Mouse (Mus musculus) stomach, embryonic 16.5 days (tissue): Measurements from ENCODE around the gene F830045P16Rik. TPM values are rescaled to one million over a fixed set of nuclear protein-coding genes. Genes with fewer than 3 reads are reported as not detected.

ENCODE experiments used
- ATAC-seq: fragments of 200-750 bp; cut with Nextera tagmentation; 2 replicates; pipeline ENCODE4 v1.8.0; 2017; ENCODE audit warnings: moderate number of reproducible peaks, moderate TSS enrichment; ENCODE audit not compliant: insufficient read depth, low FRiP score
- H3K27ac ChIP-seq: fragments of 300-500 bp; sonication (generic); 2 replicates; pipeline ENCODE4 v1.5.1; 2014; ENCODE audit warnings: low read length
- H3K27me3 ChIP-seq: fragments of 300-500 bp; sonication (generic); 2 replicates; pipeline ENCODE4 v1.6.1; 2014; ENCODE audit warnings: low read length, control low read depth, mixed read lengths; ENCODE audit not compliant: control insufficient read depth, insufficient read depth
- H3K36me3 ChIP-seq: fragments of 300-500 bp; sonication (generic); 2 replicates; pipeline ENCODE4 v1.6.1; 2014; ENCODE audit warnings: low read length; ENCODE audit not compliant: control insufficient read depth, insufficient read depth
- H3K4me1 ChIP-seq: fragments of 300-500 bp; sonication (generic); 2 replicates; pipeline ENCODE4 v1.6.1; 2014; ENCODE audit warnings: low read length, control low read depth, mixed read lengths; ENCODE audit not compliant: control insufficient read depth, insufficient read depth
- H3K4me2 ChIP-seq: fragments of 300-500 bp; sonication (generic); 2 replicates; pipeline ENCODE4 v1.6.1; 2014; ENCODE audit warnings: low read depth, low read length, mixed read lengths
- H3K4me3 ChIP-seq: fragments of 300-500 bp; sonication (generic); replicated peaks from 2 replicates; pipeline ENCODE4 v1.5.1; 2014; ENCODE audit warnings: mild to moderate bottlenecking, low read length
- H3K9ac ChIP-seq: fragments of 300-500 bp; sonication (generic); 2 replicates; pipeline ENCODE4 v1.6.1; 2014; ENCODE audit warnings: low read length
- H3K9me3 ChIP-seq: fragments of 300-500 bp; sonication (generic); replicated peaks from 2 replicates; pipeline ENCODE4 v1.6.1; 2016; ENCODE audit warnings: low read length, control low read depth; ENCODE audit not compliant: control insufficient read depth
- WGBS: fragments of 180-500 bp; shearing (Covaris S2); extraction: QIAGEN DNeasy Blood & Tissue Kit; methylation state at CpG from one replicate; pipeline ENCODE4 v1.1.7; 2014; 5-methylcytosine and 5-hydroxymethylcytosine counted together
- polyA plus RNA-seq: library from polyadenylated mRNA; unstranded; fragments of >200 nt; fragmentation: Nextera tagmentation; extraction: Ambion mirVana; gene quantifications from 2 replicates; pipeline ENCODE4 v1.2.1, GENCODE M21; 2015

The F830045P16Rik gene
- polyA plus RNA-seq, 1 experiment from 2014 or later = not detected

DNA sequence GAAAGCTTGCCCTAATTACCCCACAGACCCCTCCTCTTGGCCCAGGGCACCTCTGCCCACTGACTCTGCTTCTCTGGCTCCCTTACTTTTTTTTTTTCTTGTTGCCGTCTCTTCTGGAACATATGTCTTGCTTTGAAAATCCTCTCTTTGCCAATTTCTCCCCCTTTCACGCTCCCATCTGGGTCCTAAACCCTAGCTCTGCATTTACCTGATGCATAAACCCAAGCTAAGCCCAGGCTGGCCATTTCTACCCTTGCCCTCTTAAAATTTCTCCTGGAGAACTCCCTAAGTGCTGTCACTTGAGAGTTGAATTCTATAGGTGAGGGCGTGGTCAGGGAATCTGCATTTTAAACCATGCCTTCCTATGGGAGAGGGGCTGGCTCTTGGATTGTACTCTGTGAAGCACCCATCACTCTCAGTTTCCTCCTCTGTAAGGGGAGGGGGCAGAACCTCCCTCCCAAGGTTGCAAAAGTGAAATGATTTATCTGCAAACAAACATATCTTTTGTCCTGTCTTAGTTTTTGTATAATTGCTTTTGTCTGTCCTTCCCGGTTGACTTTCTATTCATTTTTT is 37.4 kb upstream of the F830045P16Rik start:
- H3K27ac ChIP-seq = no peak overlapping the region
- no peaks in the 10 kb centered on the region for H3K27me3 ChIP-seq
- no peak overlapping the region for H3K4me3 ChIP-seq
- no peak for ATAC-seq
- peaks cover 3% of the 10 kb centered on the region; the same call in 1 of the 2 replicates for H3K4me1 ChIP-seq
- WGBS = 25% methylated on average over 4 of the region's 4 CpGs
- H3K36me3 ChIP-seq = no peaks in the 10 kb centered on the region
- no peak overlapping the region; the same call in 1 of the 2 replicates for H3K4me2 ChIP-seq
- H3K9ac ChIP-seq = no peak overlapping the region
- no peaks in the 10 kb centered on the region for H3K9me3 ChIP-seq

GRCm38 (mm10) chr2:129569556-129569955 is 33.2 kb upstream of the F830045P16Rik start:
- 42% methylated on average over 5 of the region's 5 CpGs for WGBS

GRCm38 (mm10) chr2:129569120-129569519 is 32.7 kb upstream of the F830045P16Rik start:
- Histone ChIP-seq H3K36me3 (no peaks in the 10 kb centered on the region), H3K4me1 (no peaks in the 10 kb centered on the region)

More at GRCm38 (mm10) chr2:129569556-129569955, 33.2 kb upstream of the F830045P16Rik start:
- Histone ChIP-seq H3K4me2 (no peak overlapping the region), H3K27me3 (no peaks in the 10 kb centered on the region), H3K9me3 (no peaks in the 10 kb centered on the region), H3K9ac (no peak overlapping the region), H3K36me3 (no peaks in the 10 kb centered on the region), H3K27ac (no peak overlapping the region), H3K4me1 (peaks cover 3% of the 10 kb centered on the region; the same call in 1 of the 2 replicates), H3K4me3 (no peak overlapping the region)
- no peak for ATAC-seq

DNA sequence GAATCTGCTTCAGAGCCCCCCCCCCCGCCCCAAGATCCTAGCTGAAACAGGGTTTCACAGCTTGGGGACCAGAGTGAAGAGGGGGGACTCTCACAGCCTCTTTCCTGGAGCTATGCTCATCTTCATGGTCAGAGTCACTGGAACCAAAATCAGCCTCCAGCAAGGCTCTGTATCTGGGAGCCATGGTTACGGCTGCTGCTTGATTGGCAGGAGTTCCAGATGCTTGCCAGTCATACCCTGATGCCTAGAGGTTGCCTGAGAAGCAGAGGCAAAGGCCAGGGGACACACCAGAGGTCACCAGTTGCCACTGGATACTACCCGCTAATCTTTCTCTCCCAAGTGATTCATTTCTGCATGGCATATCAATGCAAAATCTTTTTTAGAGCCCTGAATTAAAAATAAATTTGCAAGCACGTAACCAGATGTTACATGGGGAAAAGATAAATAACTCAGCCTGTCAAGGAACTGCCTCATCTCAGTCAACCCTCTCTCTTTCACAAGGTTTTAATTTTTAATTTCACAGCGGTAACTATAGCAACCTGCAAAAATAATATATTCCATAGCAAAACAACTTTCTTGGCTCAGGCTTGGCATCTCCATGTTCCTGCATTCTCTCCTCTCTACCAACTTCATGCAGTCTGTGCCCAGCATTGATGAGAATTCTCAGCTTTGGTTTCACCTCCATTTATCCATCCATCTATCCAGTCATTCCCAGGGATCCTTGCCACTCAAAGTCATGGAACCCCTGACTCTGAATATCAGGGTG is 27.7 kb upstream of the F830045P16Rik start:
- Histone ChIP-seq H3K9ac (no peak overlapping the region), H3K27ac (no peak overlapping the region), H3K36me3 (no peaks in the 10 kb centered on the region), H3K9me3 (no peaks in the 10 kb centered on the region), H3K27me3 (no peaks in the 10 kb centered on the region), H3K4me2 (no peak overlapping the region), H3K4me3 (no peak overlapping the region), H3K4me1 (no peaks in the 10 kb centered on the region)
- ATAC-seq = no peak
- 80% methylated on average over 5 of the region's 5 CpGs for WGBS

More at GRCm38 (mm10) chr2:129569120-129569519, 32.7 kb upstream of the F830045P16Rik start:
- Histone ChIP-seq H3K4me2 (no peak overlapping the region), H3K27me3 (no peaks in the 10 kb centered on the region), H3K4me3 (no peak overlapping the region), H3K9ac (no peak overlapping the region), H3K9me3 (no peaks in the 10 kb centered on the region), H3K27ac (no peak overlapping the region)
- no peak for ATAC-seq
- WGBS = 67% methylated on average over 7 of the region's 7 CpGs

DNA sequence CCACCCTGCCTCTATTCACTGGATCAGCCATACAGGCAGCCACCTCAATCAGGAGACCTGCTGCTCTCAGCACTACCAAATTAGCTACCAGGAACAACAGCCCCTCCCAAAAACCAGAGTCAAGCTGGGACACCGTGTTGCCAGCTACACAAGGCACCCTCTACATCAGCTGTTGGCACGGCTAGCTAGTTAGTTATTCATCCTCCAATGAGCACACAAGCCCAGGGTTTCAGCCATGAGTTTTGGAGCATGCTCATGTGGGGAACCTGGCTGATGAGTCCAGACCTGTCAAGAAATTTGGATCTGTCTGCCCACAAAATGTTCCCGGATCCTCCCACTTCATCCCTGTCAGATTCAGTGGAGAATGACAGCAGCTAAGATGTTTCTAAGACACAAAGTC is 25.4 kb upstream of the F830045P16Rik start:
- H3K27me3 ChIP-seq = no peaks in the 10 kb centered on the region
- H3K9ac ChIP-seq = no peak overlapping the region
- no peaks in the 10 kb centered on the region for H3K9me3 ChIP-seq
- H3K27ac ChIP-seq = no peak overlapping the region
- no peak for ATAC-seq
- H3K36me3 ChIP-seq = no peaks in the 10 kb centered on the region
- 70% methylated on average over 3 of the region's 3 CpGs for WGBS
- no peak overlapping the region for H3K4me2 ChIP-seq
- no peaks in the 10 kb centered on the region for H3K4me1 ChIP-seq
- no peak overlapping the region for H3K4me3 ChIP-seq

DNA sequence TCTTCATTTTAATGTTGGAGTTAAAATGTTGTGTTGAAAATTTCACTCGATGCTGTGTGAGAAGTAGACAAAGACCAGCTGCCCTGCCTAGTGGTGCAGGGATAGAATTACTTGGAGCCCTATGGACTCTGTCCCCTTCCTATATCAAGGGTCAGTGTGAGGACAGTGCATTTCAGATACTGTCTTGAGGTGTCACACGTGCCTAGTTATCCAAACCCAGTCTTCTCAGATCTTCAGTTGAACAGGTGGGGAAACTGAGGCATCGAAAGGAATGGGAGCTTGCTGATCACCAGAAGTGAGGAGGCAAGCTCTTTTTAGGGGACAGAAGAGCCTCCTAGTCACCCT is 22.4 kb upstream of the F830045P16Rik start:
- Histone ChIP-seq H3K27ac (no peak overlapping the region), H3K9ac (no peak overlapping the region), H3K9me3 (no peaks in the 10 kb centered on the region), H3K4me3 (no peak overlapping the region), H3K27me3 (no peaks in the 10 kb centered on the region), H3K4me2 (no peak overlapping the region), H3K36me3 (no peaks in the 10 kb centered on the region), H3K4me1 (no peaks in the 10 kb centered on the region)
- ATAC-seq = no peak
- 59% methylated on average over 3 of the region's 3 CpGs for WGBS

GRCm38 (mm10) chr2:129558008-129558874 is 21.8 kb upstream of the F830045P16Rik start:
- no peak overlapping the region for H3K4me3 ChIP-seq
- no peak overlapping the region for H3K27ac ChIP-seq
- no peak for ATAC-seq
- no peak overlapping the region for H3K9ac ChIP-seq
- H3K9me3 ChIP-seq = no peaks in the 10 kb centered on the region
- no peaks in the 10 kb centered on the region for H3K36me3 ChIP-seq
- no peaks in the 10 kb centered on the region for H3K27me3 ChIP-seq
- H3K4me2 ChIP-seq = no peak overlapping the region
- 37% methylated on average over 12 of the region's 12 CpGs for WGBS
- H3K4me1 ChIP-seq = no peaks in the 10 kb centered on the region

DNA sequence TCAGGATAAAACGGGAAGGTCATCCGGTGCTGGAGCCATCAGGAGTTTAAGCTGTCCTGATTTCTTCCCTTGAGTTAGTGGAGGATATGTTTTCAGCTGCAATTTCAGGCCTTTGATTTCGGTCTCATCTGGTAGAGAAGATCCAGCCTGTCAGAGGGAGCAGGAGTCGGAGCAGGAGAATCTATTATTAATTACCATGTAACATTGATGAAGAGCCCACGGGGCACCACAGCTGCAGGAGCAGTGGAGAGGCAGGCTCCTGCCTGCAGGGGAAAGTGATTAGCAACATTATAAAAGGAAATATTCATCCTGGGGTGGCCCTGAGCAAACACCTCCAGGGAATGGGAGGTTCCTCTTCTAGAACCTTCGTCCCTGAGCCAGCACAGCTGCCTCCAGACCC is 19.7 kb upstream of the F830045P16Rik start:
- 63% methylated on average over 6 of the region's 6 CpGs for WGBS

GRCm38 (mm10) chr2:129550781-129551180 is 14.4 kb upstream of the F830045P16Rik start:
- Histone ChIP-seq H3K9ac (no peak overlapping the region), H3K4me3 (no peak overlapping the region), H3K4me2 (no peak overlapping the region), H3K27ac (no peak overlapping the region), H3K36me3 (no peaks in the 10 kb centered on the region), H3K27me3 (no peaks in the 10 kb centered on the region), H3K9me3 (no peaks in the 10 kb centered on the region), H3K4me1 (no peaks in the 10 kb centered on the region)
- ATAC-seq = no peak
- WGBS = 54% methylated on average over 2 of the region's 2 CpGs

More for the DNA sequence above, 19.7 kb upstream of the F830045P16Rik start:
- H3K4me2 ChIP-seq = no peak overlapping the region
- H3K9ac ChIP-seq = no peak overlapping the region
- no peaks in the 10 kb centered on the region for H3K27me3 ChIP-seq
- no peaks in the 10 kb centered on the region for H3K4me1 ChIP-seq
- H3K9me3 ChIP-seq = no peaks in the 10 kb centered on the region
- no peak for ATAC-seq
- H3K36me3 ChIP-seq = no peaks in the 10 kb centered on the region
- H3K4me3 ChIP-seq = no peak overlapping the region
- H3K27ac ChIP-seq = no peak overlapping the region
